Mouse (Mus musculus): ENCODE measurements around the gene Ccdc120. TPM values are rescaled to one million over a fixed set of nuclear protein-coding genes. Genes with fewer than 3 reads are reported as not detected.
A peak's percentile ranks its signal among the peaks of the same experiment; 100 is the strongest.

The Ccdc120 gene
- polyA plus RNA-seq (2015; fragmentation: Nextera tagmentation; extraction: Ambion mirVana), result 19.6 and 20.2 TPM in 2 replicates

DNA sequence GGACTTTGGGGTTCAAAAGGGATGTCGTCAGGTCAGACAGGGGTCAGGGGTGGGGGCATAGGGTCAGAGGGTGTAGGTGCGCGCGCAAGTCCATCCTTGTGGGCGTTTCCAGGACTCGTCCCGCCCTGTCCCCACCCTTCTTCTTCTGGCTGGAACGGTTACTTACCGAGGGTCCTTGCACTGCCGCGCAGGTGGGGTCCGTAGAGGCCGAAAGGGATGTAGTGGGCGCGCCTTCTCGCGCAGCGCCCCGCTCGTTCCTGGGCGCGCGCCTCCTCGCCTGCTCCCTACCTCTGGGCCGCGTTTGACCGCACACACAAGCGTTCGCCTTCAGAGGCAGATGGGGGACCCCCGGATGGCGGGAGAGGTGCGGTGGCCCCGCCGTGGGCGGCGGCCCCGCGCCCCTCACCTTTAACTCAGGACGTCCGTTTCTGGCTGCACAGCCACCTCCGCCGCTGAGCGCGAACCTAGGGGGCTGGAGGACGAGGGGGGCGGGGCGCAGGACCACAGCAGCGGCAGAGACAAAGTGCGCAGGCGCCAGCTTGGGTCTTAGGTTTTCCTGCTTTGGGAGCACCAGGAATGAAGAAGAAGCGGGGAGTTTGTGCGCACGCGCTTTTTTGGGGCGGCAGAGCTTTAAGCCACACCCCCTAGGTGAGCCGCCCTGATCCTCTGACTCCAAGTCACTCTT, at the start of gene Ccdc120:
Gene Ccdc120, minus strand, starts transcription at position 474 of the 685 bp plus-strand sequence.
- WGBS, result 11% methylated on average over 49 of the region's 56 CpGs
- no peaks in the 10 kb centered on the region for H3K9me3 ChIP-seq (replicated peaks)
- peak within 1 kb of the TSS; percentile 65 for H3K4me3 ChIP-seq (replicated peaks)
- H3K27ac ChIP-seq, result no peak within 1 kb of the TSS
- no peaks in the 10 kb centered on the region for H3K36me3 ChIP-seq
- 0 out of 2 replicates have a peak, but pooled peaks cover 4% of the 10 kb centered on the region for H3K4me1 ChIP-seq
- ATAC-seq (replicated peaks; ENCODE audit: low FRiP score), result peak; percentile 89
- peak within 1 kb of the TSS; percentile 56 for H3K9ac ChIP-seq
- H3K4me2 ChIP-seq, result peak within 1 kb of the TSS; percentile 61
- no peaks in the 10 kb centered on the region for H3K27me3 ChIP-seq

DNA sequence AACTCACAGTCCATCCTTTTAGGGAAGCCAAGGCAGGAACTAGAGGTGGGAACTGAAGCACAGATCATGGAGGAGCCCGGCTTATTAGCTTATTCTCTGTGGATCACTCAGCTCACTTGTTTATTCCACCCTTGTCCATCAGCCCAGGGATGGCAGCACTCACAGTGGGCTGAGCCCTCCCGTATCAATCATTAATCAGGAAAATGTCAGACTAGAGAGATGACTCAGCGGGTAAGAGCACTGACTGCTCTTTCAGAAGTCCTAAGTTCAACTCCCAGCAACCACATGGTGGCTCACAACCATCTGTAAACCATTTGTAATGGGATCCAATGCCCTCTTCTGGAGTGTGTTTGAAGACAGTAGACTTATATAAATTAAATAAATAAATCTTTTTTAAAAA, 46.6 kb upstream of the Ccdc120 start:
- Histone ChIP-seq H3K4me1 (no peaks in the 10 kb centered on the region), H3K27me3 (no peaks in the 10 kb centered on the region), H3K27ac (no peak overlapping the region), H3K4me2 (no peak overlapping the region), H3K36me3 (peaks cover 42% of the 10 kb centered on the region), H3K9ac (no peak overlapping the region), H3K4me3 (replicated peaks) (no peak overlapping the region), H3K9me3 (replicated peaks) (no peaks in the 10 kb centered on the region)
- 92% methylated on average over 3 of the region's 3 CpGs for WGBS
- no peak for ATAC-seq (replicated peaks; ENCODE audit: low FRiP score)

DNA sequence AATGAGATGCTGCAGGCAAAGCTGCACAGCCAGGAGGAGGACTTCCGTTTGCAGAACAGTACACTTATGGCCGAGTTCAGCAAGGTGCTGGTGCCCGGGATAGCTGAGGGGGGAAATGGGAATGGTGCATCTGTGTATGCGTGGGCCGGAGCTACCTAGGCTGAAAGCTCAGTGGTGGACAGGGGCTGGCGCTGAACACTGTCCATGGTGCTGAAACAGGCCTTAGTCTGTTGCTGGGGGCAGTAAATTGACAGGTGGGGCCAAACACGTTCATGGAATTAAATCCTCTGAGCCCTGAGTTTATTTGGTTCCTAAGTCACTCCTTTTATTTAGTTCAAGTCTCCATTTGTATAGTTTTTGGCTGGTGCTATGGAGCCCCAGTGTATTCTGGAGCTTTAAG, 44.3 kb upstream of the Ccdc120 start:
- no peaks in the 10 kb centered on the region for H3K27me3 ChIP-seq
- no peaks in the 10 kb centered on the region for H3K9me3 ChIP-seq (replicated peaks)
- peaks cover 27% of the 10 kb centered on the region for H3K36me3 ChIP-seq
- ATAC-seq (replicated peaks; ENCODE audit: low FRiP score), result no peak; the same call in 1 of the 2 replicates
- H3K9ac ChIP-seq, result no peak overlapping the region
- H3K4me2 ChIP-seq, result no peak overlapping the region
- H3K4me1 ChIP-seq, result peaks cover 6% of the 10 kb centered on the region
- 16% methylated on average over 7 of the region's 7 CpGs for WGBS
- H3K4me3 ChIP-seq (replicated peaks), result no peak overlapping the region
- H3K27ac ChIP-seq, result no peak overlapping the region

DNA sequence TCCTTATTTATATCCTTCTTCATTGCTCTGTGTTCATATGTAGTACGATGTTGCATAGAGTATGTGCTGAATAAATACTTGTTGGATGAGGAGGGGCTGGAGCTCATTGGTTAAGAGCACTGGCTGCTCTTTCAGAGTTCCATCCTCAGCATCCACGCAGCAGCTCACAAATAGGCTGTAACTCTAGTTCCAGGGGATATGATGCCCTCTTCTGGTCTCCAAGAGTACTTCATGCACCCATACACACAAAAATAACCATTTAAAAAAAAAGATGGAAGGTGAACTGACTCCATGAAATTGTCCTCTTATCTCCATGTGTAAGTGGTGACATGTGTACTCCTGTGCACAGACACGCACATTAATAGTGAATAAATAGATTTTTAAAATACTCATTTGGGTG, 42.7 kb upstream of the Ccdc120 start:
- Histone ChIP-seq H3K4me1 (peaks cover 6% of the 10 kb centered on the region), H3K4me2 (no peak overlapping the region), H3K4me3 (replicated peaks) (no peak overlapping the region), H3K27me3 (no peaks in the 10 kb centered on the region), H3K9me3 (replicated peaks) (no peaks in the 10 kb centered on the region), H3K36me3 (0 out of 2 replicates have a peak, but pooled peaks cover 17% of the 10 kb centered on the region), H3K9ac (no peak overlapping the region), H3K27ac (no peak overlapping the region)
- WGBS, result 49% methylated on average over 3 of the region's 3 CpGs
- ATAC-seq (replicated peaks; ENCODE audit: low FRiP score), result no peak

DNA sequence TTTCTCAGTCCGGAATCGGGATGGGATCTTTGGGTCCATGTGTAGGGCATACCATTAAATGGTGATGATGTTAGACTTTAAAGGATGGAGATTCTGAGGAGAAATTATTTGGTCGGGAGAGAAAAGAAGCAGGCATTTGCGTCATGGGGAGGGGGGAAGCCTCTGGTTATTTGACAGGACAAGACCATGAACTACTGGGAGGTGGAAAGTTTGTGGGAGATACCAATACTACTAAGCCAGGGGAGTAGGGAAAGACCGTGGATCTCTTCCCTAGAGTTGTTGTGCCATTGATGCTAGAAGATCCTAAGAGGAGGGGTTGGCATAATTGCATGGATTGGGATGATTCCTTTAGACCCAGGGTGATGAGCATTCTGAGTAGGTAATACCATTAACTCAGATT, 39.6 kb upstream of the Ccdc120 start:
- WGBS, result 25% methylated on average over 5 of the region's 5 CpGs
- Histone ChIP-seq H3K4me1 (peaks cover 6% of the 10 kb centered on the region), H3K9ac (peak overlapping the region; percentile 52), H3K36me3 (0 out of 2 replicates have a peak, but pooled peaks cover 11% of the 10 kb centered on the region), H3K9me3 (replicated peaks) (no peaks in the 10 kb centered on the region), H3K4me3 (replicated peaks) (peak overlapping the region; percentile 61), H3K4me2 (peak overlapping the region; percentile 62), H3K27ac (no peak overlapping the region), H3K27me3 (no peaks in the 10 kb centered on the region)
- ATAC-seq (replicated peaks; ENCODE audit: low FRiP score), result no peak

DNA sequence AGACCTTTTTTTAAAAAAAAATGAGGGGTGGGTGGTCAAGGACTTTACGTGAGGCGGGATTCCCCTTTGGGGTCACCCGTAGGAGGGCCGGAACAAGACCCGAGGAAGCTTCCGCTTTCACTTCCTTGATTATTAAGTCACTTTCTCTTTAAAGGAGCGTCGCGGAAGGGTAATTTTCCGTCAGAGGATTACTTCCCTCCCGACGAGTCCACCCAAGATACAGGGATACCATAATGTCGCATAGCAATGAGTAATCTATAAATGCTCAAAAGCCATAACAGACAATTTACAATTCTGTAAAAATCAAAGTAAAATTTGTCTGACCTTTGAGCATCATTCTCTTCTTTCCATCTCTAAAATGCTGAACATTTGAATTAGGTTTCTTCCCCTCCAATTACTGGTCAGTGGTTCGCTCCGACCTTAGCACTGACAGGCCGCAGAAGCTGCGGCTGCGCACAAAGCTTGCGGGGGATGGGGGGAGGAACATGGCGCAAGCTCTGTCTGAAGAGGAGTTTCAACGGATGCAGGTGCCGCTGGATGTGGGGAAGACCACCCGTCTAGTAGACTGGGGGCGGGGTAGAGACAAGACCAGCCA, 38.9 kb upstream of the Ccdc120 start, which contains the start of gene Gripap1:
Gene Gripap1, plus strand, starts transcription at position 224 of the 595 bp plus-strand sequence.
- Histone ChIP-seq H3K9ac (peak within 1 kb of the TSS; percentile 52), H3K9me3 (replicated peaks) (no peaks in the 10 kb centered on the region), H3K27ac (0 out of 2 replicates have a peak within 1 kb of the TSS, but pooled peaks have one; percentile 56), H3K27me3 (no peaks in the 10 kb centered on the region), H3K4me3 (replicated peaks) (peak within 1 kb of the TSS; percentile 61), H3K4me1 (peaks cover 6% of the 10 kb centered on the region), H3K36me3 (0 out of 2 replicates have a peak, but pooled peaks cover 11% of the 10 kb centered on the region), H3K4me2 (peak within 1 kb of the TSS; percentile 62)
- WGBS, result 15% methylated on average over 24 of the region's 24 CpGs
- peak; percentile 91 for ATAC-seq (replicated peaks; ENCODE audit: low FRiP score)

DNA sequence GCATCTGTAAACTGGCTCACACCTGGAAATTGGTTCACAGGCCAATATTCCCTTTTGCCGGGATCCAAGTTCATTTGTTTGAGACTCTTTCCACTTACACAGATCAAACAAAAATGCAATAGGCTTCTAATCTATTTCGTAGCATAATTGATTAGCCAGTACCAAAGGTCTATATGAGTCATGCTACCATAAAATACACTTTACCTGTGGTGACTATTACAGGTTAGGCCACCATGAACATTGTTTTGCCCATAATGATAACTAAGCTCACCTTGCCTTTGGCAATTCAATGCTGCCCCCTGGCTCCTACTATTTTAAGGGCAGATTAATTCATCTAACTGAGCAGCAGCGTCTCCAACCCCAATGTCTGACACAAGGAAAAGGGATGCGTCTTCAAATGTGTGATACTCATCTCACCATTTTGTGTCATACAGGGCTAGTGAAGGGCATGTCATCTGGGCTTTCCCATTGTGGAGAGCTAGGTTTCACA, 31.9 kb upstream of the Ccdc120 start:
- 81% methylated on average over 4 of the region's 4 CpGs for WGBS
- no peak for ATAC-seq (replicated peaks; ENCODE audit: low FRiP score)
- no peak overlapping the region for H3K27ac ChIP-seq
- H3K4me2 ChIP-seq, result no peak overlapping the region
- no peaks in the 10 kb centered on the region for H3K27me3 ChIP-seq
- no peak overlapping the region for H3K4me3 ChIP-seq (replicated peaks)
- H3K4me1 ChIP-seq, result no peaks in the 10 kb centered on the region
- H3K9ac ChIP-seq, result no peak overlapping the region
- H3K9me3 ChIP-seq (replicated peaks), result no peaks in the 10 kb centered on the region
- H3K36me3 ChIP-seq, result no peaks in the 10 kb centered on the region

DNA sequence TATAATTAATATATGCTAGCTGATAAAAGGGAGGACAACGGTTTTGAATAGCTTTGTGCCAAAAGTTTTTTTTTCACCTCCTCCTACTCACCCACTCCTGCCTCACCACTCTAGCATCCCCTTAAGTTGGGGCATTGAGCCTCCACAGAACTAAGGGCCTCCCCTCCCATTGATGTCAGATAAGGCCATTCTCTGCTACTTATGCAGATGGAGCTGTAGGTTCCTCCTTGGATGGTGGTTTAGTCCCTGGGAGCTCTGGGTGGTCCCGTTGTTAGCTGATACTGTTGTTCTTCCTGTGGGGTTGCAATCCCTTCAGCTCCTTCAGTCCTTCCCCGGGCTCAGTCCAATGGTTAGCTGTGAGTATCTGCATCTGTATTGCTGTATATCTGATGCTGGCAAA, 28.6 kb upstream of the Ccdc120 start:
- no peak overlapping the region for H3K9ac ChIP-seq
- H3K27ac ChIP-seq, result no peak overlapping the region
- ATAC-seq (replicated peaks; ENCODE audit: low FRiP score), result no peak
- H3K4me2 ChIP-seq, result no peak overlapping the region
- H3K27me3 ChIP-seq, result no peaks in the 10 kb centered on the region
- no peaks in the 10 kb centered on the region for H3K4me1 ChIP-seq
- no peak overlapping the region for H3K4me3 ChIP-seq (replicated peaks)
- H3K36me3 ChIP-seq, result peaks cover 2% of the 10 kb centered on the region
- no peaks in the 10 kb centered on the region for H3K9me3 ChIP-seq (replicated peaks)
- 22% methylated on average over 3 of the region's 3 CpGs for WGBS

DNA sequence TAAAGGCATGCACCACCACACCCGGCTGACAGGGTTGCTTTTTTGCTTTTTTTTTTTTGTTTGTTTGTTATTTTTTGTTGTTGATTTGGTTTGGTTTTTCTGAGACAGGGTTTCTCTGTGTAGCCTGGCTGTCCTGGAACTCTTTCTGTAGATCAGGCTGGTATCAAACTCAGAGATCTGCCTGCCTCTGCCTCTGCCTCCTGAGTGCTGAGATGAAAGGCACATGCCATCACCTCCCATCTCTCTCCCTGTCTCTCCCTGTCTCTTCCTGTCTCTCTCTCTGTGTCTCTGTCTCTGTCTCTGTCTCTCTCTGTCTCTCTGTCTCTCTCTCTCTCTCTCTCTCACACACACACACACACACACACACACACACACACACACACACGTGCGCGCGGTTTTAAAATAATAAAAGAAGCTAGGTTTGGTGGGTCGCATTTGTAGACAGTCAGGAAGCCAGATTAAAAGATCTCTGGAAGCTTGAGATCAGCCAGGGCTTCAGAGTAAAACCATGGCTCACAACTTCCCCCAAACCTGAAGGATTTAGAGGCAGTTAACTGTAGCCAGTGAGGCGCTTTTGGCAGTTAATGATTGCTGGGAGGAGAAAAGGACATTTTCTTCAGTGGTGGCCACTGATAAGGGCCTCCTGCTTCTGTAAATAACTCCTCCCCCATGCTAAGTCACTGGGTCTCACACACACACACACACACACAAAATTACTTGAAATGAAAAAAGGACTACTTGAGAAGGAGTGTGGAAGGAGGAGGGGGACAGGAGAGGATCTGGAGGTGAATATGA, 27.9 kb upstream of the Ccdc120 start:
- Histone ChIP-seq H3K27me3 (no peaks in the 10 kb centered on the region), H3K27ac (no peak overlapping the region), H3K36me3 (peaks cover 8% of the 10 kb centered on the region), H3K4me3 (replicated peaks) (no peak overlapping the region), H3K4me2 (no peak overlapping the region), H3K9ac (no peak overlapping the region), H3K4me1 (no peaks in the 10 kb centered on the region), H3K9me3 (replicated peaks) (no peaks in the 10 kb centered on the region)
- 59% methylated on average over 7 of the region's 7 CpGs for WGBS
- peak; percentile 70; the same call in 1 of the 2 replicates for ATAC-seq (replicated peaks; ENCODE audit: low FRiP score)

DNA sequence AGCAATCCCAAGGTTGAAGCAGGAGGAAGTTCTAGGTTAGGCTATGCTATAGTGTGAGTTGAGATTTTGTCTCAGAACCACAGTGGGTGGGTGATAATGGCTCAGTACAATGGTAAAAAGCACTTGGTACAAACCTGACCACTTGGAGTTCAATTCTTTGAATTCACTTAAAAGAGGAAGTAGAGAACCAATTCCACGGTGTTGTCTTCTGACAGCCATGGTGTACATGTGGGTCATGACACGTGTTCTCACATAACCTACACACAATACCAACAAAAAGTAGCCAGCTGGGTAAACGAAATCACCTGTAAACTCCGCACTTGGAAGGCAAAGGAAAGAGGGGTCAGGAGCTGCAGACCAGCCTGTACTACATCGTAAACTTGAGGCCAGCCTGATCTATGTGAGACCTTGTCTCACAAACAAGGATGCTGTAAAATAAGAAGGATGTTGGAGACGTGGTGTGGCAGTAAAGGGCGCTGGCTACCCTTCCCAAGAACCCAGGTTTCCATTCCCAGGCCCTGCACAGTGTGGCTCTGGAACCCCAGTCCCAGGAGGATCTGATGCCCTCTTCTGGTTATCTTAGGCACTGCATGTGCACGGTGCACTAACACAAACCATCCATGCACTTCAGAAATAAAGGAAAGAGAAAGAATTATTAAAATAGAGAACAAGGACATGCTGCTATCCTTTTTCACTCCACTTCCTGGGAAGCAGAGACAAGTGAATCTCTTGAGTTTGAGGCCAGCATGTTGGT, 25.8 kb upstream of the Ccdc120 start:
- WGBS, result 44% methylated on average over 8 of the region's 8 CpGs
- no peak overlapping the region for H3K9ac ChIP-seq
- no peak overlapping the region for H3K4me3 ChIP-seq (replicated peaks)
- H3K9me3 ChIP-seq (replicated peaks), result no peaks in the 10 kb centered on the region
- H3K36me3 ChIP-seq, result peaks cover 26% of the 10 kb centered on the region
- ATAC-seq (replicated peaks; ENCODE audit: low FRiP score), result no peak; the same call in 1 of the 2 replicates
- no peak overlapping the region for H3K27ac ChIP-seq
- H3K4me2 ChIP-seq, result no peak overlapping the region
- H3K4me1 ChIP-seq, result no peaks in the 10 kb centered on the region
- H3K27me3 ChIP-seq, result no peaks in the 10 kb centered on the region

DNA sequence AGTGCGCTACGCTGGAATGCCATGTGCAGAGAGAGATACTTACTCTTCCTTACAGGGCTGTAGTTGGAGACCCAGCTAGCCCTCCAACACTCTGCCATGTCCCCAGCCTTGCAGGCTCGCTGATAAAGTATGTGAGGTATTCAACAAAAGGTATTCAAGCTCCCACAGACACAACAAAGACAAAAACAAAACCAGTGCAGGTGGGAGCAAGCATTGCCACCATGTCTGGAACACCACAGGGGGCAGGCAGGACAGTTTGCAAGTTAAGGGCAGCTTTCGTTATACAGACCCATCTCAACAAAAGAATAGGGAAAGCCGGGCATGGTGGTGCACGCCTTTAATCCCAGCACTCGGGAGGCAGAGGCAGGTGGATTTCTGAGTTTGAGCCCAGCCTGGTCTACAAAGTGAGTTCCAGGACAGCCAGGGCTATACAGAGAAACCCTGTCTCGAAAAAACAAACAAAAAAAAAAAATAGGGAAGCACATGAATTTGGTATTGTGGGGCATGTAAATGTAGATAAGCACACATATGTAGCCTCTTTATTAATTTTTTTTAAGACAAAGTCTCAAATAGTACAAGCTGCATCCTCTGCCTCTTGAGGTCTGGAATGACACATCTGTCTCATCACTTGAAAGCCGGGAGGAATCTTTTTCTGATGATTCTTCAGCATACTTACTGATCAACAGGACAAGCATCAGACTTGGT, 24.9 kb upstream of the Ccdc120 start:
- no peak for ATAC-seq (replicated peaks; ENCODE audit: low FRiP score)
- Histone ChIP-seq H3K27ac (no peak overlapping the region), H3K36me3 (peaks cover 35% of the 10 kb centered on the region), H3K9me3 (replicated peaks) (no peaks in the 10 kb centered on the region), H3K4me2 (no peak overlapping the region), H3K4me1 (no peaks in the 10 kb centered on the region), H3K4me3 (replicated peaks) (no peak overlapping the region), H3K27me3 (no peaks in the 10 kb centered on the region), H3K9ac (no peak overlapping the region)
- 82% methylated on average over 9 of the region's 9 CpGs for WGBS
